Mouse (Mus musculus) liver, postnatal 0 days (tissue): Measurements from ENCODE around the gene Zfp827.

Source experiments
- CTCF ChIP-seq: sonication (generic); IDR thresholded peaks from 2 replicates; pipeline ENCODE4 v1.5.1; 2016; ENCODE audit warnings: antibody characterized with exemption, low read depth
- EP300 ChIP-seq: IDR thresholded peaks from 2 replicates; pipeline ENCODE4 v1.6.1; 2016; ENCODE audit warnings: antibody characterized with exemption, low read depth, mild to moderate bottlenecking

- no peak for TF ChIP-seq EP300
- no peak for TF ChIP-seq CTCF
Measured at GRCm38 (mm10) chr8:79111461-79111860, 83.2 kb downstream of the Zfp827 start.
